Mouse (Mus musculus): ENCODE measurements around the gene Zfp354a. TPM values are rescaled to one million over a fixed set of nuclear protein-coding genes. Genes with fewer than 3 reads are reported as not detected.
"Not testable (repeated sequence)": the region's sequence is repeated elsewhere in the genome, so short reads cannot be mapped to it uniquely, and the experiment has no call there.

Zfp354a gene
- polyA plus RNA-seq (2015; fragmentation: Nextera tagmentation; extraction: Ambion mirVana), result 14.8 and 15.1 TPM in 2 replicates

GRCm38 (mm10) chr11:51059151-51059571 lies at the start of gene Zfp354a:
Gene Zfp354a (plus strand): TSS chr11:51059257.
- WGBS, result under 1% methylated on average over 32 of the region's 32 CpGs
- Histone ChIP-seq H3K27ac (peak within 1 kb of the TSS; percentile 80), H3K4me1 (peaks cover 11% of the 10 kb centered on the region), H3K27me3 (replicated peaks) (no peaks in the 10 kb centered on the region), H3K9ac (peak within 1 kb of the TSS; percentile 90), H3K4me2 (peak within 1 kb of the TSS; percentile 77), H3K4me3 (peak within 1 kb of the TSS; percentile 85), H3K9me3 (no peaks in the 10 kb centered on the region), H3K36me3 (replicated peaks) (peaks cover 5% of the 10 kb centered on the region; the same call in 1 of the 2 replicates)
- ATAC-seq (replicated peaks), result peak; percentile 95

- 71% methylated on average over 5 of the region's 5 CpGs for WGBS
Observed at GRCm38 (mm10) chr11:51011821-51012220, 47.2 kb upstream of the Zfp354a start.

GRCm38 (mm10) chr11:51013936-51014335 lies 45.1 kb upstream of the Zfp354a start, which contains the start of gene Olfr54:
Gene Olfr54 (plus strand): TSS chr11:51014236.
- H3K36me3 ChIP-seq (replicated peaks), result no peaks in the 10 kb centered on the region
- H3K4me1 ChIP-seq, result no peaks in the 10 kb centered on the region
- H3K9me3 ChIP-seq, result no peaks in the 10 kb centered on the region
- no peak within 1 kb of the TSS for H3K27ac ChIP-seq
- no peak within 1 kb of the TSS for H3K4me2 ChIP-seq
- no peaks in the 10 kb centered on the region for H3K27me3 ChIP-seq (replicated peaks)
- H3K4me3 ChIP-seq, result no peak within 1 kb of the TSS
- 63% methylated on average over 1 of the region's 1 CpGs for WGBS
- no peak within 1 kb of the TSS for H3K9ac ChIP-seq
- ATAC-seq (replicated peaks), result no peak

More at GRCm38 (mm10) chr11:51011821-51012220, 47.2 kb upstream of the Zfp354a start:
- ATAC-seq (replicated peaks), result no peak
- Histone ChIP-seq H3K4me2 (no peak overlapping the region), H3K36me3 (replicated peaks) (no peaks in the 10 kb centered on the region), H3K9me3 (no peaks in the 10 kb centered on the region), H3K27ac (no peak overlapping the region), H3K9ac (no peak overlapping the region), H3K4me1 (no peaks in the 10 kb centered on the region), H3K4me3 (no peak overlapping the region), H3K27me3 (replicated peaks) (no peaks in the 10 kb centered on the region)

- Histone ChIP-seq H3K9me3 (no peaks in the 10 kb centered on the region), H3K36me3 (replicated peaks) (no peaks in the 10 kb centered on the region), H3K27ac (no peak overlapping the region), H3K27me3 (replicated peaks) (no peaks in the 10 kb centered on the region), H3K4me3 (no peak overlapping the region), H3K4me1 (no peaks in the 10 kb centered on the region), H3K9ac (no peak overlapping the region), H3K4me2 (no peak overlapping the region)
- no peak for ATAC-seq (replicated peaks)
- WGBS, result 50% methylated on average over 2 of the region's 2 CpGs
Observed at GRCm38 (mm10) chr11:51016341-51016740, 42.7 kb upstream of the Zfp354a start.

- ATAC-seq (replicated peaks); H3K27me3 ChIP-seq (replicated peaks); H3K4me1 ChIP-seq; H3K9ac ChIP-seq; H3K4me3 ChIP-seq; H3K36me3 ChIP-seq (replicated peaks); H3K9me3 ChIP-seq; H3K4me2 ChIP-seq; H3K27ac ChIP-seq: not testable (repeated sequence)
- WGBS, result 89% methylated on average over 11 of the region's 11 CpGs
Observed at GRCm38 (mm10) chr11:51026811-51027210, 32.2 kb upstream of the Zfp354a start.

- ATAC-seq (replicated peaks); H3K27me3 ChIP-seq (replicated peaks): not testable (repeated sequence)
- 70% methylated on average over 8 of the region's 8 CpGs for WGBS
Observed at GRCm38 (mm10) chr11:51029381-51029780, 29.7 kb upstream of the Zfp354a start.

GRCm38 (mm10) chr11:51030225-51030624 lies 28.8 kb upstream of the Zfp354a start:
- Histone ChIP-seq H3K4me2 (no peak overlapping the region), H3K9me3 (no peaks in the 10 kb centered on the region), H3K36me3 (replicated peaks) (no peaks in the 10 kb centered on the region), H3K9ac (no peak overlapping the region), H3K27ac (no peak overlapping the region), H3K27me3 (replicated peaks) (no peaks in the 10 kb centered on the region), H3K4me1 (no peaks in the 10 kb centered on the region), H3K4me3 (no peak overlapping the region)
- 80% methylated on average over 2 of the region's 2 CpGs for WGBS
- ATAC-seq (replicated peaks), result no peak

More at GRCm38 (mm10) chr11:51029381-51029780, 29.7 kb upstream of the Zfp354a start:
- not testable (repeated sequence) for H3K4me2 ChIP-seq; H3K27ac ChIP-seq; H3K9ac ChIP-seq; H3K36me3 ChIP-seq (replicated peaks); H3K4me3 ChIP-seq; H3K9me3 ChIP-seq; H3K4me1 ChIP-seq

GRCm38 (mm10) chr11:51032851-51033250 lies 26.2 kb upstream of the Zfp354a start:
- H3K27ac ChIP-seq, result no peak overlapping the region
- no peak overlapping the region for H3K4me3 ChIP-seq
- no peak overlapping the region for H3K4me2 ChIP-seq
- no peaks in the 10 kb centered on the region for H3K4me1 ChIP-seq
- no peak for ATAC-seq (replicated peaks)
- no peaks in the 10 kb centered on the region for H3K9me3 ChIP-seq
- H3K27me3 ChIP-seq (replicated peaks), result no peaks in the 10 kb centered on the region
- WGBS, result 25% methylated on average over 1 of the region's 1 CpGs
- no peak overlapping the region for H3K9ac ChIP-seq
- H3K36me3 ChIP-seq (replicated peaks), result no peaks in the 10 kb centered on the region

GRCm38 (mm10) chr11:51034141-51034540 lies 24.9 kb upstream of the Zfp354a start:
- H3K4me2 ChIP-seq; H3K4me1 ChIP-seq; H3K9me3 ChIP-seq; H3K36me3 ChIP-seq (replicated peaks); H3K27ac ChIP-seq; ATAC-seq (replicated peaks); H3K4me3 ChIP-seq; H3K9ac ChIP-seq; H3K27me3 ChIP-seq (replicated peaks): not testable (repeated sequence)

GRCm38 (mm10) chr11:51035951-51036350 lies 23.1 kb upstream of the Zfp354a start:
- Histone ChIP-seq H3K4me2 (no peak overlapping the region), H3K4me1 (no peaks in the 10 kb centered on the region), H3K9me3 (no peaks in the 10 kb centered on the region), H3K9ac (no peak overlapping the region), H3K36me3 (replicated peaks) (no peaks in the 10 kb centered on the region), H3K27me3 (replicated peaks) (no peaks in the 10 kb centered on the region), H3K27ac (no peak overlapping the region), H3K4me3 (no peak overlapping the region)
- WGBS, result 95% methylated on average over 2 of the region's 2 CpGs
- no peak for ATAC-seq (replicated peaks)

- not testable (repeated sequence) for H3K9ac ChIP-seq; H3K27me3 ChIP-seq (replicated peaks); H3K27ac ChIP-seq; H3K4me3 ChIP-seq; ATAC-seq (replicated peaks); H3K4me1 ChIP-seq; H3K9me3 ChIP-seq; H3K36me3 ChIP-seq (replicated peaks); H3K4me2 ChIP-seq
- WGBS, result 88% methylated on average over 3 of the region's 3 CpGs
Observed at GRCm38 (mm10) chr11:51044776-51045175, 14.3 kb upstream of the Zfp354a start.

- not testable (repeated sequence) for H3K9ac ChIP-seq; H3K4me3 ChIP-seq; H3K27me3 ChIP-seq (replicated peaks); H3K4me1 ChIP-seq; H3K36me3 ChIP-seq (replicated peaks); ATAC-seq (replicated peaks); H3K4me2 ChIP-seq; H3K9me3 ChIP-seq; H3K27ac ChIP-seq
- WGBS, result 80% methylated on average over 3 of the region's 3 CpGs
Observed at GRCm38 (mm10) chr11:51047809-51048208, 11.2 kb upstream of the Zfp354a start, which contains the start of gene Olfr1375. Gene Olfr1375 (plus strand): TSS chr11:51048109.

- Histone ChIP-seq H3K4me1 (no peaks in the 10 kb centered on the region), H3K27me3 (replicated peaks) (no peaks in the 10 kb centered on the region), H3K9ac (no peak overlapping the region), H3K27ac (no peak overlapping the region), H3K9me3 (no peaks in the 10 kb centered on the region), H3K4me3 (no peak overlapping the region), H3K36me3 (replicated peaks) (no peaks in the 10 kb centered on the region), H3K4me2 (no peak overlapping the region)
- WGBS, result 68% methylated on average over 2 of the region's 2 CpGs
- ATAC-seq (replicated peaks), result no peak
Observed at GRCm38 (mm10) chr11:51051678-51052077, 7.4 kb upstream of the Zfp354a start.

Measured in midbrain, embryonic 15.5 days (tissue).